Mouse (Mus musculus) megakaryocyte, embryonic 14.5 days (primary cell): ENCODE measurements at regions not wholly inside any gene's neighbourhood (a gene's known extent, or its start where the extent isn't known, plus 50 kb on each side); places are given as distances from the start of the nearest gene placed in this dataset.

Experiments
- FLI1 ChIP-seq: IDR thresholded peaks from 2 replicates; pipeline ENCODE4 v1.6.1; 2012; ENCODE audit warnings: low read length, inconsistent platforms, mixed read lengths
- GATA1 ChIP-seq: IDR thresholded peaks from 3 replicates; pipeline ENCODE4 v1.6.1; 2012; ENCODE audit warnings: mixed read lengths, low read length, inconsistent platforms, borderline replicate concordance

- TF ChIP-seq GATA1 (no peak), FLI1 (no peak)
These were observed 109.6 kb upstream of the Klf3 start for GRCm38 (mm10) chr5:64693616-64694015.
